Mouse (Mus musculus) hindbrain, embryonic 14.5 days (tissue): ENCODE measurements at regions not wholly inside any gene's neighbourhood (a gene's known extent, or its start where the extent isn't known, plus 50 kb on each side); places are given as distances from the start of the nearest gene placed in this dataset.
A peak's percentile ranks its signal among the peaks of the same experiment; 100 is the strongest.

Experiments used
- ATAC-seq: fragments of 200-750 bp; cut with Nextera tagmentation; 2 replicates; pipeline ENCODE4 v1.8.0; 2017; ENCODE audit warnings: moderate number of reproducible peaks, mild to moderate bottlenecking, moderate TSS enrichment, moderate library complexity; ENCODE audit not compliant: low FRiP score
- DNase-seq: peaks from one replicate; pipeline ENCODE4 v3.0.0-alpha.2; 2015; ENCODE audit warnings: low spot score
- H3K27ac ChIP-seq: fragments of 300-500 bp; sonication (generic); 2 replicates; pipeline ENCODE4 v1.5.1; 2014; ENCODE audit warnings: mild to moderate bottlenecking, moderate library complexity
- H3K27me3 ChIP-seq: fragments of 300-500 bp; sonication (generic); 2 replicates; pipeline ENCODE4 v1.6.1; 2014; ENCODE audit warnings: mild to moderate bottlenecking, low read length, mixed read lengths; ENCODE audit not compliant: control insufficient read depth, insufficient read depth
- H3K36me3 ChIP-seq: fragments of 300-500 bp; sonication (generic); replicated peaks from 2 replicates; pipeline ENCODE4 v1.6.1; 2014; ENCODE audit not compliant: control insufficient read depth, insufficient read depth
- H3K4me1 ChIP-seq: fragments of 300-500 bp; sonication (generic); replicated peaks from 2 replicates; pipeline ENCODE4 v1.6.1; 2014; ENCODE audit warnings: antibody characterized with exemption, low read length, mixed read lengths; ENCODE audit not compliant: control insufficient read depth, insufficient read depth
- H3K4me2 ChIP-seq: fragments of 300-500 bp; sonication (generic); replicated peaks from 2 replicates; pipeline ENCODE4 v1.6.1; 2014; ENCODE audit warnings: mild to moderate bottlenecking, moderate library complexity
- H3K4me3 ChIP-seq: fragments of 300-500 bp; sonication (generic); replicated peaks from 2 replicates; pipeline ENCODE4 v1.5.1; 2014; ENCODE audit warnings: mild to moderate bottlenecking, low read length
- H3K9ac ChIP-seq: fragments of 300-500 bp; sonication (generic); 2 replicates; pipeline ENCODE4 v1.6.1; 2014
- H3K9me3 ChIP-seq: fragments of 300-500 bp; sonication (generic); 2 replicates; pipeline ENCODE4 v1.6.1; 2016; ENCODE audit warnings: low read length; ENCODE audit not compliant: control insufficient read depth
- WGBS: fragments of 180-500 bp; shearing (Covaris S2); extraction: QIAGEN DNeasy Blood & Tissue Kit; methylation state at CpG from one replicate; pipeline ENCODE4 v1.1.7; 2014; 5-methylcytosine and 5-hydroxymethylcytosine counted together

- peak; percentile 39 for DNase-seq
These were observed 88.7 kb downstream of the Edn3 start for GRCm38 (mm10) chr2:174848981-174849681.

GRCm38 (mm10) chr2:174850860-174851259, 90.4 kb downstream of the Edn3 start:
- H3K4me3 ChIP-seq = no peak overlapping the region
- H3K27me3 ChIP-seq = no peaks in the 10 kb centered on the region
- WGBS = 64% methylated on average over 16 of the region's 16 CpGs
- H3K9ac ChIP-seq = no peak overlapping the region
- H3K4me2 ChIP-seq = no peak overlapping the region
- no peaks in the 10 kb centered on the region for H3K36me3 ChIP-seq
- no peak for DNase-seq
- peaks cover 19% of the 10 kb centered on the region for H3K4me1 ChIP-seq
- ATAC-seq = no peak
- H3K9me3 ChIP-seq = no peaks in the 10 kb centered on the region
- H3K27ac ChIP-seq = peak overlapping the region; percentile 14; the same call in 1 of the 2 replicates

More at GRCm38 (mm10) chr2:174848981-174849681, 88.7 kb downstream of the Edn3 start:
- ATAC-seq = peak; percentile 57; the same call in 1 of the 2 replicates
- Histone ChIP-seq H3K27ac (peak overlapping the region; percentile 60), H3K4me1 (peaks cover 19% of the 10 kb centered on the region), H3K36me3 (no peaks in the 10 kb centered on the region), H3K4me3 (no peak overlapping the region), H3K9ac (peak overlapping the region; percentile 24; the same call in 1 of the 2 replicates), H3K4me2 (no peak overlapping the region), H3K27me3 (no peaks in the 10 kb centered on the region), H3K9me3 (no peaks in the 10 kb centered on the region)
- WGBS = 40% methylated on average over 16 of the region's 16 CpGs

GRCm38 (mm10) chr2:174851525-174852330, 91.3 kb downstream of the Edn3 start:
- Histone ChIP-seq H3K4me2 (no peak overlapping the region), H3K36me3 (no peaks in the 10 kb centered on the region), H3K27me3 (no peaks in the 10 kb centered on the region), H3K9me3 (no peaks in the 10 kb centered on the region), H3K27ac (peak overlapping the region; percentile 51; the same call in 1 of the 2 replicates), H3K9ac (no peak overlapping the region), H3K4me1 (peaks cover 19% of the 10 kb centered on the region), H3K4me3 (no peak overlapping the region)
- DNase-seq (peak; percentile 85), ATAC-seq (peak; percentile 56; the same call in 1 of the 2 replicates)
- 17% methylated on average over 22 of the region's 22 CpGs for WGBS

GRCm38 (mm10) chr2:174853786-174854185, 93.4 kb downstream of the Edn3 start:
- no peaks in the 10 kb centered on the region for H3K9me3 ChIP-seq
- ATAC-seq = no peak
- H3K4me2 ChIP-seq = no peak overlapping the region
- 87% methylated on average over 8 of the region's 8 CpGs for WGBS
- DNase-seq = no peak
- peaks cover 19% of the 10 kb centered on the region for H3K4me1 ChIP-seq
- H3K36me3 ChIP-seq = no peaks in the 10 kb centered on the region
- no peak overlapping the region for H3K9ac ChIP-seq
- H3K4me3 ChIP-seq = no peak overlapping the region
- no peak overlapping the region for H3K27ac ChIP-seq
- no peaks in the 10 kb centered on the region for H3K27me3 ChIP-seq

GRCm38 (mm10) chr2:174855548-174855947, 95.1 kb downstream of the Edn3 start:
- H3K27me3 ChIP-seq = no peaks in the 10 kb centered on the region

GRCm38 (mm10) chr2:174856135-174856534, 95.7 kb downstream of the Edn3 start:
- no peaks in the 10 kb centered on the region for H3K36me3 ChIP-seq
- no peaks in the 10 kb centered on the region for H3K9me3 ChIP-seq
- H3K4me1 ChIP-seq = peaks cover 5% of the 10 kb centered on the region; the same call in 1 of the 2 replicates
- no peak overlapping the region for H3K4me2 ChIP-seq
- no peak for DNase-seq
- no peak overlapping the region for H3K9ac ChIP-seq
- WGBS = 92% methylated on average over 5 of the region's 5 CpGs
- no peaks in the 10 kb centered on the region for H3K27me3 ChIP-seq
- H3K4me3 ChIP-seq = no peak overlapping the region
- no peak for ATAC-seq
- H3K27ac ChIP-seq = no peak overlapping the region

More at GRCm38 (mm10) chr2:174855548-174855947, 95.1 kb downstream of the Edn3 start:
- Histone ChIP-seq H3K9me3 (no peaks in the 10 kb centered on the region), H3K9ac (no peak overlapping the region), H3K36me3 (no peaks in the 10 kb centered on the region), H3K27ac (no peak overlapping the region), H3K4me1 (peaks cover 5% of the 10 kb centered on the region; the same call in 1 of the 2 replicates), H3K4me2 (no peak overlapping the region), H3K4me3 (no peak overlapping the region)
- ATAC-seq (no peak), DNase-seq (no peak)
- 76% methylated on average over 8 of the region's 8 CpGs for WGBS

- 22% methylated on average over 15 of the region's 15 CpGs for WGBS
These were observed 97.8 kb downstream of the Edn3 start for GRCm38 (mm10) chr2:174858011-174858834.

GRCm38 (mm10) chr2:174858835-174859215, 98.4 kb downstream of the Edn3 start:
- DNase-seq (peak; percentile 39), ATAC-seq (peak; percentile 47; the same call in 1 of the 2 replicates)
- Histone ChIP-seq H3K27me3 (no peaks in the 10 kb centered on the region), H3K4me3 (no peak overlapping the region), H3K4me2 (no peak overlapping the region), H3K4me1 (0 out of 2 replicates have a peak, but pooled peaks cover 5% of the 10 kb centered on the region), H3K27ac (peak overlapping the region; percentile 53), H3K36me3 (no peaks in the 10 kb centered on the region), H3K9ac (peak overlapping the region; percentile 26), H3K9me3 (no peaks in the 10 kb centered on the region)
- 3% methylated on average over 2 of the region's 2 CpGs for WGBS

More at GRCm38 (mm10) chr2:174858011-174858834, 97.8 kb downstream of the Edn3 start:
- Histone ChIP-seq H3K27ac (peak overlapping the region; percentile 77), H3K4me3 (no peak overlapping the region), H3K9ac (peak overlapping the region; percentile 26), H3K27me3 (no peaks in the 10 kb centered on the region), H3K4me2 (no peak overlapping the region), H3K9me3 (no peaks in the 10 kb centered on the region), H3K4me1 (0 out of 2 replicates have a peak, but pooled peaks cover 5% of the 10 kb centered on the region), H3K36me3 (no peaks in the 10 kb centered on the region)
- ATAC-seq (peak; percentile 80), DNase-seq (peak; percentile 88)
